Mouse (Mus musculus): ENCODE data around the gene Chn1.

GRCm38 (mm10) chr2:73818742-73819141 is 43.6 kb upstream of the Chn1 start:
- TF ChIP-seq CTCF (IDR thresholded peaks at IDR 0.05; ENCODE audit: borderline replicate concordance, insufficient read depth, low read length) (no peak), POLR2A (IDR thresholded peaks at IDR 0.05; ENCODE audit: low read depth, low read length) (no peak)
